Mouse (Mus musculus) E14TG2a.4 (cell line): ENCODE results near the gene Ska3.
"Not testable (repeated sequence)": the region's sequence is repeated elsewhere in the genome, so short reads cannot be mapped to it uniquely, and the experiment has no call there.

ENCODE experiments used
- H3K27me3 ChIP-seq: 2 replicates; pipeline ENCODE4 v1.6.1; 2014; ENCODE audit warnings: low read length, control low read depth; ENCODE audit not compliant: insufficient read depth
- H3K36me3 ChIP-seq: 2 replicates; pipeline ENCODE4 v1.6.1; 2014; ENCODE audit warnings: low read length, control low read depth; ENCODE audit not compliant: insufficient read depth
- H3K4me1 ChIP-seq: replicated peaks from 2 replicates; pipeline ENCODE4 v1.6.1; 2014; ENCODE audit warnings: low read depth, low read length, control low read depth
- H3K4me3 ChIP-seq: replicated peaks from 2 replicates; pipeline ENCODE4 v1.5.1; 2014; ENCODE audit warnings: mild to moderate bottlenecking, low read length
- H3K9me3 ChIP-seq: 2 replicates; pipeline ENCODE4 v1.6.1; 2014; ENCODE audit warnings: low read length, control low read depth
- CTCF ChIP-seq: conservative IDR thresholded peaks from 2 replicates; pipeline ENCODE4 v1.5.1; 2014; ENCODE audit warnings: low read length
- NANOG ChIP-seq: IDR thresholded peaks from 2 replicates; pipeline ENCODE4 v1.6.1; 2014; ENCODE audit warnings: borderline replicate concordance, low read length, mixed read lengths
- POU5F1 ChIP-seq: IDR thresholded peaks from 2 replicates; pipeline ENCODE4 v1.6.1; 2014; ENCODE audit warnings: low read length, borderline replicate concordance

Ska3 gene

GRCm38 (mm10) chr14:57850330-57850729, 24.3 kb upstream of the Ska3 start:
- H3K4me3 ChIP-seq, result no peak overlapping the region
- H3K36me3 ChIP-seq, result peaks cover 30% of the 10 kb centered on the region
- no peak for TF ChIP-seq POU5F1
- no peak for TF ChIP-seq NANOG
- no peak for TF ChIP-seq CTCF
- H3K9me3 ChIP-seq, result no peaks in the 10 kb centered on the region
- H3K4me1 ChIP-seq, result peaks cover 90% of the 10 kb centered on the region
- no peaks in the 10 kb centered on the region for H3K27me3 ChIP-seq

GRCm38 (mm10) chr14:57848646-57849045, 22.7 kb upstream of the Ska3 start:
- Histone ChIP-seq H3K9me3 (no peaks in the 10 kb centered on the region), H3K27me3 (no peaks in the 10 kb centered on the region), H3K36me3 (peaks cover 39% of the 10 kb centered on the region), H3K4me1 (peaks cover 90% of the 10 kb centered on the region), H3K4me3 (peak overlapping the region; percentile 43)
- TF ChIP-seq CTCF (no peak), POU5F1 (no peak), NANOG (no peak)

- peak; percentile 37; the same call in 1 of the 2 replicates for TF ChIP-seq NANOG
- H3K4me1 ChIP-seq, result peaks cover 84% of the 10 kb centered on the region
- peak overlapping the region; percentile 43 for H3K4me3 ChIP-seq
- not testable (repeated sequence) for H3K27me3 ChIP-seq, H3K9me3 ChIP-seq
- peaks cover 40% of the 10 kb centered on the region for H3K36me3 ChIP-seq
Observed at GRCm38 (mm10) chr14:57848061-57848460, 22.1 kb upstream of the Ska3 start.

- Histone ChIP-seq H3K9me3 (no peaks in the 10 kb centered on the region), H3K4me3 (no peak overlapping the region), H3K4me1 (peaks cover 50% of the 10 kb centered on the region), H3K27me3 (no peaks in the 10 kb centered on the region), H3K36me3 (peaks cover 60% of the 10 kb centered on the region)
- TF ChIP-seq POU5F1 (no peak), CTCF (no peak), NANOG (no peak)
Observed at GRCm38 (mm10) chr14:57844535-57844934, 18.6 kb upstream of the Ska3 start.

- H3K9me3 ChIP-seq, result no peaks in the 10 kb centered on the region
- peaks cover 10% of the 10 kb centered on the region for H3K4me1 ChIP-seq
- no peak overlapping the region for H3K4me3 ChIP-seq
- H3K36me3 ChIP-seq, result peaks cover 77% of the 10 kb centered on the region
- H3K27me3 ChIP-seq, result no peaks in the 10 kb centered on the region
- TF ChIP-seq POU5F1 (no peak), NANOG (no peak), CTCF (no peak)
Observed at GRCm38 (mm10) chr14:57835157-57835556, 9.2 kb upstream of the Ska3 start.

GRCm38 (mm10) chr14:57833526-57833925, 7.5 kb upstream of the Ska3 start:
- peaks cover 7% of the 10 kb centered on the region for H3K4me1 ChIP-seq
- TF ChIP-seq POU5F1, result no peak
- no peak for TF ChIP-seq CTCF
- no peak for TF ChIP-seq NANOG
- H3K27me3 ChIP-seq, result no peaks in the 10 kb centered on the region
- H3K9me3 ChIP-seq, result no peaks in the 10 kb centered on the region
- no peak overlapping the region for H3K4me3 ChIP-seq
- peaks cover 79% of the 10 kb centered on the region for H3K36me3 ChIP-seq

- Histone ChIP-seq H3K4me1 (peaks cover 44% of the 10 kb centered on the region), H3K4me3 (peak overlapping the region; percentile 93), H3K27me3 (no peaks in the 10 kb centered on the region), H3K9me3 (no peaks in the 10 kb centered on the region), H3K36me3 (peaks cover 58% of the 10 kb centered on the region)
- no peak for TF ChIP-seq POU5F1
- TF ChIP-seq NANOG, result no peak
- TF ChIP-seq CTCF, result no peak
Observed at GRCm38 (mm10) chr14:57827284-57827683, 1.3 kb upstream of the Ska3 start.

GRCm38 (mm10) chr14:57820839-57821238, 5.1 kb downstream of the Ska3 start:
- H3K27me3 ChIP-seq, result no peaks in the 10 kb centered on the region
- peaks cover 81% of the 10 kb centered on the region for H3K36me3 ChIP-seq
- TF ChIP-seq CTCF (no peak), NANOG (no peak), POU5F1 (no peak)
- H3K4me1 ChIP-seq, result peaks cover 74% of the 10 kb centered on the region
- H3K9me3 ChIP-seq, result no peaks in the 10 kb centered on the region
- no peak overlapping the region for H3K4me3 ChIP-seq

- peaks cover 70% of the 10 kb centered on the region for H3K4me1 ChIP-seq
- H3K4me3 ChIP-seq, result no peak overlapping the region
- H3K9me3 ChIP-seq, result no peaks in the 10 kb centered on the region
- no peaks in the 10 kb centered on the region for H3K27me3 ChIP-seq
- TF ChIP-seq POU5F1 (no peak), CTCF (no peak), NANOG (no peak)
- peaks cover 99% of the 10 kb centered on the region for H3K36me3 ChIP-seq
Observed at GRCm38 (mm10) chr14:57811844-57812243, 14.1 kb downstream of the Ska3 start.
